Mouse (Mus musculus) kidney, postnatal 0 days (tissue): ENCODE results near the gene Rin1. TPM values are rescaled to one million over a fixed set of nuclear protein-coding genes. Genes with fewer than 3 reads are reported as not detected.

Experiments used
- ATAC-seq: fragments of 200-750 bp; cut with Nextera tagmentation; replicated peaks from 2 replicates; pipeline ENCODE4 v1.8.0; 2017; ENCODE audit warnings: low read depth, moderate number of reproducible peaks, moderate TSS enrichment, moderate library complexity; ENCODE audit not compliant: low FRiP score
- DNase-seq: peaks from one replicate; pipeline ENCODE4 v3.0.0-alpha.2; 2016; ENCODE audit warnings: low spot score
- H3K27ac ChIP-seq: fragments of 300-500 bp; sonication (generic); 2 replicates; pipeline ENCODE4 v1.5.1; 2014; ENCODE audit warnings: mild to moderate bottlenecking
- H3K27me3 ChIP-seq: fragments of 300-500 bp; sonication (generic); 2 replicates; pipeline ENCODE4 v1.6.1; 2014; ENCODE audit warnings: low read length, mixed read lengths; ENCODE audit not compliant: insufficient read depth
- H3K36me3 ChIP-seq: fragments of 300-500 bp; sonication (generic); 2 replicates; pipeline ENCODE4 v1.6.1; 2014; ENCODE audit warnings: low read length, mixed read lengths; ENCODE audit not compliant: insufficient read depth
- H3K4me1 ChIP-seq: fragments of 300-500 bp; sonication (generic); replicated peaks from 2 replicates; pipeline ENCODE4 v1.6.1; 2014; ENCODE audit warnings: antibody characterized with exemption, low read length, mixed read lengths; ENCODE audit not compliant: insufficient read depth
- H3K4me2 ChIP-seq: fragments of 300-500 bp; sonication (generic); 2 replicates; pipeline ENCODE4 v1.6.1; 2014; ENCODE audit warnings: mild to moderate bottlenecking, low read length, moderate library complexity, mixed read lengths
- H3K4me3 ChIP-seq: fragments of 300-500 bp; sonication (generic); replicated peaks from 2 replicates; pipeline ENCODE4 v1.5.1; 2014; ENCODE audit warnings: low read depth, low read length
- H3K9ac ChIP-seq: fragments of 300-500 bp; sonication (generic); 2 replicates; pipeline ENCODE4 v1.6.1; 2014; ENCODE audit warnings: low read depth, low read length
- H3K9me3 ChIP-seq: fragments of 300-500 bp; sonication (generic); replicated peaks from 2 replicates; pipeline ENCODE4 v1.6.1; 2016; ENCODE audit warnings: low read length, inconsistent platforms, mixed read lengths
- CTCF ChIP-seq: IDR thresholded peaks from 2 replicates; pipeline ENCODE4 v1.5.1; 2016; ENCODE audit warnings: antibody characterized with exemption, low read depth, mild to moderate bottlenecking, moderate library complexity
- WGBS: fragments of 180-500 bp; shearing (Covaris S2); extraction: QIAGEN DNeasy Blood & Tissue Kit; methylation state at CpG from one replicate; pipeline ENCODE4 v1.1.7; 2014; 5-methylcytosine and 5-hydroxymethylcytosine counted together
- polyA plus RNA-seq: library from polyadenylated mRNA; unstranded; fragments of >200 nt; fragmentation: Nextera tagmentation; extraction: Ambion mirVana; gene quantifications from 2 replicates; pipeline ENCODE4 v1.2.1, GENCODE M21; 2015

Gene Rin1
- polyA plus RNA-seq, 1 experiment from 2014 or later, result 3.2 TPM

DNA sequence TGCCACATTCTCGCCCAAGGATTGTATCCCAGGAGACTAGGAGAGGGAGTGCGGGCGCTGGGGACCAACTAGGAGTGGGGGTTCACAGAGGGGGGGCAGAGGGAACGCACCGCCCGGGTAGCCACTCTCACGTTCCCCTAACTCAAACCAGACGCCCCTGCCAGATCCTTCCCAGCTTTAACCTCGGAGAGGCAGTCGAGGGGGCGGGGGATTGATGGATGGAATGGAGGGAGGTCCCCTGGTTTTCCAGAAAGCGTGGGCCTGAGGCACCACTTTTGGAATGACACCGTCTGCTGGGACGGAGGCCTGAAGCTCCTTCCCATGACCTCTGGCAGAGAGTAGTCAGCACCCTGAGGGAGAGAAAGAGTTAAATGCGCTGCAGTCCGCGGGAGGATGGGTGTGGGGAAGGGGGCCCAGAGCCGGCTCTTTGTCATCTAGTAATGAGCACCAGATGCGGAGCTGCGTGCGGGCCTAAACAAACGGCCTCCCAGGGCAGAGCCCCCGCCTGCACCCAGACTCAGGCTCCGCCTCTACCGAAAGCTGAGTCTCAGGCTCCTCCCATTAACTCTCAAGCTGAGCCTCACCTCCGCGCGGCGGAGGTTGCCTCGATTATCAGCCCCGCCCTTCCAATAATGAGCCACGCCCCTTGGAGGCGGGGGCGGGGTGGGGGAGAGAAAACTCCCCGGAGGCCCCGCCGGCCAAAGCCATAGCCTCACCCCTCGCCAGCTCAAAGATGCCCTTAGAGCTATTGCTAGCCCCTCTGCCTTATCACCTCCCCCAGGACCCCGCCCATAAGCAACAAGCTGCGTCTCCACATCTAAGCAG lies 21.5 kb downstream of the Rin1 start:
- peak overlapping the region; percentile 32; the same call in 1 of the 2 replicates for H3K9ac ChIP-seq
- H3K27ac ChIP-seq, result peak overlapping the region; percentile 76; the same call in 1 of the 2 replicates
- no peaks in the 10 kb centered on the region for H3K9me3 ChIP-seq

GRCm38 (mm10) chr19:5072389-5073019 lies 22.2 kb downstream of the Rin1 start:
- H3K9ac ChIP-seq, result 0 out of 2 replicates have a peak overlapping the region, but pooled peaks have one; percentile 32
- H3K27ac ChIP-seq, result peak overlapping the region; percentile 76; the same call in 1 of the 2 replicates
- no peak for TF ChIP-seq CTCF
- peak; percentile 80 for DNase-seq
- no peaks in the 10 kb centered on the region for H3K9me3 ChIP-seq
- WGBS, result 2% methylated on average over 20 of the region's 20 CpGs
- peaks cover 17% of the 10 kb centered on the region for H3K4me1 ChIP-seq
- no peaks in the 10 kb centered on the region for H3K36me3 ChIP-seq
- H3K4me3 ChIP-seq, result peak overlapping the region; percentile 49
- no peaks in the 10 kb centered on the region for H3K27me3 ChIP-seq
- H3K4me2 ChIP-seq, result peak overlapping the region; percentile 86
- peak; percentile 5; the same call in 1 of the 2 replicates for ATAC-seq

More for the DNA sequence above, 21.5 kb downstream of the Rin1 start:
- TF ChIP-seq CTCF, result no peak
- no peaks in the 10 kb centered on the region for H3K27me3 ChIP-seq
- peak; percentile 94 for DNase-seq
- 1% methylated on average over 39 of the region's 40 CpGs for WGBS
- H3K4me3 ChIP-seq, result peak overlapping the region; percentile 49
- peak; percentile 72 for ATAC-seq
- H3K36me3 ChIP-seq, result no peaks in the 10 kb centered on the region
- peak overlapping the region; percentile 86 for H3K4me2 ChIP-seq
- peaks cover 24% of the 10 kb centered on the region for H3K4me1 ChIP-seq

DNA sequence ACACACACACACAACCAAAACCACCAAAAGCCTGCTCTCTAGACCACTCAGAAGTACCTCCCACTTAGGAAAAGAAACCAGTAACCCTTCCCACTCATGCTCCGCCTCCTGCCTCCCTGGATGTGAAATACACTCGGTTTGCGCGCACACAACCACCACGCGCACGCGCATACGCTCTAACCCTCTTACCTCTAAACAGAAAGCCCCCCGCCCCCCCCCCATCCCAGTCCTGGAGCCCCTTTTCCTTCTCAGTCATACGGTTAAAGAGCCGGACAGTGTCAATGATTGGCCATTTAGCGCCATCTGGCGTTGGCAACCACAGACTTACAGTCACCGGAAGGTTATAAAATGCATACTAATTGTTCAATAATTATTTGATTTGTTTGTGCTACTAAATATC lies 22.7 kb downstream of the Rin1 start:
- Histone ChIP-seq H3K4me3 (peak overlapping the region; percentile 49; the same call in 1 of the 2 replicates), H3K4me2 (peak overlapping the region; percentile 86), H3K36me3 (no peaks in the 10 kb centered on the region), H3K4me1 (peaks cover 12% of the 10 kb centered on the region), H3K27me3 (no peaks in the 10 kb centered on the region), H3K9ac (no peak overlapping the region), H3K27ac (no peak overlapping the region), H3K9me3 (no peaks in the 10 kb centered on the region)
- TF ChIP-seq CTCF, result peak; percentile 72
- 1% methylated on average over 15 of the region's 15 CpGs for WGBS
- peak; percentile 30; the same call in 1 of the 2 replicates for ATAC-seq
- DNase-seq, result peak; percentile 85

DNA sequence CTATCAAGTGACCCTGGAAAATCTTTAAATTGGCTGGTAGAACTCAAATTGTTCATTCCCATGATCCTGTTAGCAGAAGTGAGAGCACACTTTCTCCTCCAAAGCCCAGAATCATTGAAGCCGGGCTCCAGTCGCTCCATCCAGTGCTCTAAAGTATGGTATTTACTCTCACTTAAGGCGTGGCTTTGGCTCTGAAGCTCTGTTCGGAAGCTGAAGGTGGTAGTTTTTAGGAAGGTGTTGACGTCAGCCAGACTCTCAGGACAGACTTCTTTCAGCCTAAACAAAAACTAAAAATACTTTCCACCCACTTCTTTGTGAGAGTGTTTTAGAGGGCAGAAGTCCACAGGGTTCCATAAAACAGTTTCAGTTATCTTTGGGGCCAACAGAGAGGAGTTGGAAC lies 23.2 kb downstream of the Rin1 start:
- Histone ChIP-seq H3K4me2 (no peak overlapping the region), H3K36me3 (no peaks in the 10 kb centered on the region), H3K27ac (no peak overlapping the region), H3K4me3 (no peak overlapping the region), H3K4me1 (peaks cover 7% of the 10 kb centered on the region), H3K27me3 (no peaks in the 10 kb centered on the region), H3K9me3 (no peaks in the 10 kb centered on the region), H3K9ac (no peak overlapping the region)
- DNase-seq (no peak), ATAC-seq (no peak)
- WGBS, result 34% methylated on average over 5 of the region's 5 CpGs
- no peak for TF ChIP-seq CTCF

DNA sequence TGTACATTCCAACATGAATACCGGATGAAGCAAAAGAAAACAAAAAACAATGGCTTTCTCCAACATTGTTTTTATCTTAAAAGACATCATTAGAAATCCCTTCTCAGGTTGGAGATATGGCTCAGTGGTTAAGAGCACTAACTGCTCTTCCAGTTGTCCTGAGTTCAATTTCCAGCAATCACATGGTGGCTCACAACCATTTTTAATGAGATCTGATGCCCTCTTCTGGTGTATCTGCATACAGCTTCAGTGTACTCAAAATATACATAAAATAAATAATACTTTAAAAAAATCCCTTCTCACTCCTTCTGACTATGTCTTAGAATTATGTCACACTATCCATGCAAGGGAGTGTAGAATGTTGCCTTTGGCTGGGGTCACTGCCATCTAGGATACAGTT lies 29.0 kb downstream of the Rin1 start:
- 82% methylated on average over 1 of the region's 1 CpGs for WGBS
- ATAC-seq, result no peak
- DNase-seq, result no peak
- peaks cover 16% of the 10 kb centered on the region; the same call in 1 of the 2 replicates for H3K27me3 ChIP-seq
- no peak overlapping the region for H3K4me2 ChIP-seq
- H3K4me1 ChIP-seq, result no peaks in the 10 kb centered on the region
- H3K9ac ChIP-seq, result no peak overlapping the region
- H3K9me3 ChIP-seq, result no peaks in the 10 kb centered on the region
- H3K27ac ChIP-seq, result no peak overlapping the region
- no peak overlapping the region for H3K4me3 ChIP-seq
- H3K36me3 ChIP-seq, result no peaks in the 10 kb centered on the region
- TF ChIP-seq CTCF, result peak; percentile 31

DNA sequence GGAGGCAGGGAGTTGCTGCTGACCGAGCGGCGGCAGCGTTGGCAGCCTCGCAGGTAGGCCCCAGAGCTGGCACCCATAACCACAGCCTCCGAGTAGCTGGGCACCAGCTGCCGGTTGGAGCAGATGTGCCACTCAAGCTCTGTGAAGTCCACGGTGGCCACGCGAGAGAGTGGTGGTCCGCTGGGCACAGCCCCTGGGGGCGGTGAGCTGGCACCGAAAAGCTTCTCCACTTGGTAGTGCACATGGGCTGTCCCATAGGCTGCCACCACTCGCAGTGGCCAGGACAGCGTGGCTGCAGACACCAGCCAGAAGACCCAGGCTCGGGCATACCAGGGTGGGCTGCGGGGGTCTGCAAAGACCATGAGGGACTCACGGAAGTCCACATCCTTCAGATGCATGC lies 31.7 kb downstream of the Rin1 start:
- H3K4me2 ChIP-seq, result no peak overlapping the region
- H3K9ac ChIP-seq, result no peak overlapping the region
- WGBS, result 68% methylated on average over 18 of the region's 18 CpGs
- peaks cover 4% of the 10 kb centered on the region; the same call in 1 of the 2 replicates for H3K4me1 ChIP-seq
- H3K27me3 ChIP-seq, result peaks cover 31% of the 10 kb centered on the region; the same call in 1 of the 2 replicates
- DNase-seq (no peak), ATAC-seq (no peak)
- no peak for TF ChIP-seq CTCF
- H3K9me3 ChIP-seq, result no peaks in the 10 kb centered on the region
- no peak overlapping the region for H3K4me3 ChIP-seq
- H3K27ac ChIP-seq, result no peak overlapping the region
- no peaks in the 10 kb centered on the region for H3K36me3 ChIP-seq
